Mouse (Mus musculus) limb, embryonic 11.5 days (tissue): ENCODE measurements at regions not wholly inside any gene's neighbourhood (a gene's known extent, or its start where the extent isn't known, plus 50 kb on each side); places are given as distances from the start of the nearest gene placed in this dataset.

ENCODE experiments used
- ATAC-seq: fragments of 200-750 bp; cut with Nextera tagmentation; 2 replicates; pipeline ENCODE4 v1.8.0; 2017; ENCODE audit warnings: low read depth; ENCODE audit not compliant: insufficient number of reproducible peaks, low FRiP score, low TSS enrichment
- DNase-seq: peaks from one replicate; pipeline ENCODE4 v3.0.0-alpha.2; 2015; ENCODE audit warnings: low spot score
- H3K27ac ChIP-seq: fragments of 300-500 bp; sonication (generic); replicated peaks from 2 replicates; pipeline ENCODE4 v1.5.1; 2014; ENCODE audit warnings: low read depth, mild to moderate bottlenecking, low read length
- H3K27me3 ChIP-seq: fragments of 300-500 bp; sonication (generic); 2 replicates; pipeline ENCODE4 v1.6.1; 2014; ENCODE audit warnings: mild to moderate bottlenecking, low read length, mixed read lengths; ENCODE audit not compliant: control insufficient read depth, insufficient read depth
- H3K36me3 ChIP-seq: fragments of 300-500 bp; sonication (generic); 2 replicates; pipeline ENCODE4 v1.6.1; 2014; ENCODE audit warnings: mild to moderate bottlenecking, low read length, moderate library complexity, mixed read lengths; ENCODE audit not compliant: control insufficient read depth, insufficient read depth
- H3K4me1 ChIP-seq: fragments of 300-500 bp; sonication (generic); 2 replicates; pipeline ENCODE4 v1.6.1; 2014; ENCODE audit warnings: low read length, mixed read lengths; ENCODE audit not compliant: control insufficient read depth, insufficient read depth
- H3K4me2 ChIP-seq: fragments of 300-500 bp; sonication (generic); 2 replicates; pipeline ENCODE4 v1.6.1; 2014; ENCODE audit warnings: low read depth, mild to moderate bottlenecking, moderate library complexity; ENCODE audit not compliant: severe bottlenecking
- H3K4me3 ChIP-seq: fragments of 300-500 bp; sonication (generic); 2 replicates; pipeline ENCODE4 v1.5.1; 2014; ENCODE audit warnings: low read depth, low read length
- H3K9ac ChIP-seq: fragments of 300-500 bp; sonication (generic); 2 replicates; pipeline ENCODE4 v1.6.1; 2014; ENCODE audit warnings: mild to moderate bottlenecking, low read length
- H3K9me3 ChIP-seq: fragments of 300-500 bp; sonication (generic); 2 replicates; pipeline ENCODE4 v1.6.1; 2016; ENCODE audit warnings: low read length; ENCODE audit not compliant: control insufficient read depth
- WGBS: fragments of 180-500 bp; shearing (Covaris S2); extraction: QIAGEN DNeasy Blood & Tissue Kit; methylation state at CpG from one replicate; pipeline ENCODE4 v1.1.7; 2014; 5-methylcytosine and 5-hydroxymethylcytosine counted together

DNA sequence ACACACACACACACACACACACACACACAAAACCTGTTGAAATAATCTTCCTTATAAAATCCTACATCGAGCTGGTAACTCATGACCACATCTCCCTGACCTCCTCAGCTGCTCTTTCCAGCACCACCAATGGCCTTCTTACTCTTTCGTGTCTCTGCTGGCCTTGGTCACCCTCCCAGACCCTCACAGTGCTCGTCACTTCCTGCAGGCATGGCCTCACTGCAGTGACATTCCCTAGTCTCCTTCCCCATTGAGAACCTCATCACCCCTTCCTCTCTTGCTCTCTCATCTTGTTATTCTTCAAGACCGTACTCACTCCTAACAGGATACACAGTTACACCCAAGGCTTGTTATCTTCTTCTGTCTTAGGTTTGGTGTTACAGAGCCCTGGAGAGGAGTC is 126.0 kb downstream of the Slc38a4 start:
- Histone ChIP-seq H3K36me3 (no peaks in the 10 kb centered on the region), H3K4me1 (no peaks in the 10 kb centered on the region), H3K4me2 (no peak overlapping the region), H3K9me3 (no peaks in the 10 kb centered on the region), H3K27ac (no peak overlapping the region), H3K27me3 (no peaks in the 10 kb centered on the region), H3K9ac (no peak overlapping the region), H3K4me3 (no peak overlapping the region)
- no peak for DNase-seq
- WGBS, result 80% methylated on average over 4 of the region's 4 CpGs
- no peak for ATAC-seq

DNA sequence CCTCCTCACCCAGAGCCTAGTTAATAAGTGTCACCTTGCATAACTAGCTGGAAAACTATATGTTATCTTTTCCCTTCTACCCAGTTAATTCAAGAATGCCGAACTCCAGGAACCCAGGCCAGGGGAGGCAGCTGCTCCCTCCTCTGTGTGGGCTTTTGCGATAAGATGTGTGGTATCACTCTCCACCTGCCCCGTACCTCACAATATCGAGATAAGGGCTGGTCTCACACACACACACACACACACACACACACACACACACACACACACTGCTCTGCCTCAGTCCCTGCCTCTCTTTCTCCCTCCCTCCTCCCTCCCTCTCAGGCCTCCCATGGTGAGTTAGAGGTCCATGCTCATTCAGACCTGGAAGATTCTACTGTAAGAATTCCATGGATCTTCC is 127.1 kb downstream of the Slc38a4 start:
- Histone ChIP-seq H3K4me3 (no peak overlapping the region), H3K9me3 (no peaks in the 10 kb centered on the region), H3K36me3 (no peaks in the 10 kb centered on the region), H3K27ac (no peak overlapping the region), H3K9ac (no peak overlapping the region), H3K4me1 (no peaks in the 10 kb centered on the region), H3K27me3 (no peaks in the 10 kb centered on the region), H3K4me2 (no peak overlapping the region)
- 85% methylated on average over 4 of the region's 4 CpGs for WGBS
- DNase-seq, result no peak
- ATAC-seq, result no peak

DNA sequence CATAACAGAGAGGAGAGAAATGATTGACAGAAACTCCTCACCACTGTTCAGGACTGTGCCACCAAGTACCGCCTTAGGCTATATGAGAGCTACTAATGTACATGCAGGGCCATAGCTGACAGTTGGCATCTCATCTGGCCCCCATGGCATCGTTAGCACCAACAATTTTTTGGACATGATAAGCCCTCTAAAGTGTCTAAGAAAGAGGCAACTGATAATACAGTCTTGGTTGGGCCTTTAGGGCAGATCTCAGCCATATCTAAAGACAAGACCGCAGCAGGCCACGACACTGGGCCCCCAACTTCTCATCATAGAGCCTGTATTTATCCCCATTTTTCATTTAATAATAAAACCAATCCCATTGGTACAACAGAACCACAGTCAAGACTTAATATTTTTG is 128.1 kb downstream of the Slc38a4 start:
- DNase-seq, result no peak
- Histone ChIP-seq H3K4me2 (no peak overlapping the region), H3K27ac (no peak overlapping the region), H3K4me1 (no peaks in the 10 kb centered on the region), H3K4me3 (no peak overlapping the region), H3K9me3 (no peaks in the 10 kb centered on the region), H3K27me3 (no peaks in the 10 kb centered on the region), H3K9ac (no peak overlapping the region), H3K36me3 (no peaks in the 10 kb centered on the region)
- ATAC-seq, result no peak
- WGBS, result 91% methylated on average over 4 of the region's 4 CpGs

DNA sequence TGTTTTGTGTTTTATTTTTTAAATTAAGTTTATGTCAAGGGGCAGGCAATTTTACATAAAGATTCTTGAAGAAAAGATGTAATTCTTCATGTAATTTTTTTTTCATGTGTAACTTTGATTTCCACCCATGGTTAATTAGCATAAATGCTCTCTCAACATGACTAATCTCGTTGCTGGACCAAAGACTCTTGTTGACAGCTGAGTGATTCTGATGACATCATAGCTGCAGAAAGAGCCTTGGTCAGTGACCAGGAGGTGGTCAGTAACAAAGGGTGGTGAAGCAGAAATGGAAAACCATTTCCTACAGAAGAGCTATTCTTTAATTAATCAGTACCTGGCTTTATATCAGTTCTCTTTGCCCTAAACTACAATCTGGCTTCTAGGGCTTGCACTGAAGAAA is 129.1 kb downstream of the Slc38a4 start:
- H3K9me3 ChIP-seq, result no peaks in the 10 kb centered on the region
- H3K4me1 ChIP-seq, result no peaks in the 10 kb centered on the region
- H3K9ac ChIP-seq, result no peak overlapping the region
- no peak for DNase-seq
- no peak overlapping the region for H3K4me2 ChIP-seq
- H3K27me3 ChIP-seq, result no peaks in the 10 kb centered on the region
- no peak overlapping the region for H3K4me3 ChIP-seq
- ATAC-seq, result no peak
- WGBS, result 69% methylated on average over 1 of the region's 1 CpGs
- H3K36me3 ChIP-seq, result no peaks in the 10 kb centered on the region
- H3K27ac ChIP-seq, result no peak overlapping the region

DNA sequence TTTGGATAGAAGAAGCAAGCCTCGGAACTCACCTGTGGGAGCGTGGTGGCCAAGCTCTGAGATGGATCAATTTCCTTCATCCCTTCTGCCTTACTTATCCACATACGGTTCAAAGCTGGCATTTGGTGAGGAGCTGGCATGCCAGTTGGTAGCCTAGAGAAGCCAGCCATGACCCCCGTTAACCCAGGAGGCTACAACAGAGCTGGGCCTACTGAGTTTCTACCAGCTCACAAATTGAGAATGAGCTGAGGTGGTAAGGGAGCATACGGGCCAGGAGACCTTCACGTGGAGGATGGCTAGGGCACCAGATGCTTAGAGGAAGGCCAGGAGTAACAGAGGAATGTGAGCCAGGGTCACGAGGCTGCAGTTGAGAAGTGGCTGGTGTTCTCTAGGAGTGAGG is 139.2 kb downstream of the Slc38a4 start:
- no peak overlapping the region for H3K4me2 ChIP-seq
- no peaks in the 10 kb centered on the region for H3K4me1 ChIP-seq
- H3K9ac ChIP-seq, result no peak overlapping the region
- H3K27ac ChIP-seq, result no peak overlapping the region
- WGBS, result 86% methylated on average over 7 of the region's 7 CpGs
- H3K36me3 ChIP-seq, result no peaks in the 10 kb centered on the region
- H3K4me3 ChIP-seq, result no peak overlapping the region
- no peaks in the 10 kb centered on the region for H3K27me3 ChIP-seq
- ATAC-seq (no peak), DNase-seq (no peak)
- no peaks in the 10 kb centered on the region for H3K9me3 ChIP-seq

DNA sequence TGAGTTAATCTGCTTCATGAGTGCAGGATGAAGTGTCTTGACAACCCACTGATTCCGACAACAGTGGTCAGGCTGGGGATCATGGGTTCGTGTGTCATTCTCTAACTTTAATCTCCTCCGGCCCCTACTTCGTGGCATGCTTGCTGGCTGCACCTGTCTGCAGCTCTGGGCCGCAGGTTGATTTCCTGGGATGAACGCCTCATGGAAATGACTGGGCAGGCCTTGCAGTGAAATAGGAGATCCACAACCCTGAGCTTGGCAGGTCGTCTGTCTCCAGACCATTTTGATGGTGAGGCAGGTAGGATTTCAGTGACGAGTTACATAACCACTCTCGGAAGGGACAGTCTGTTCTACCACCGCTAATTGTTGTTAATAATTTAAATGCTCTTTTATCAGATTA is 140.2 kb downstream of the Slc38a4 start:
- no peak for ATAC-seq
- H3K4me3 ChIP-seq, result no peak overlapping the region
- 79% methylated on average over 10 of the region's 10 CpGs for WGBS

DNA sequence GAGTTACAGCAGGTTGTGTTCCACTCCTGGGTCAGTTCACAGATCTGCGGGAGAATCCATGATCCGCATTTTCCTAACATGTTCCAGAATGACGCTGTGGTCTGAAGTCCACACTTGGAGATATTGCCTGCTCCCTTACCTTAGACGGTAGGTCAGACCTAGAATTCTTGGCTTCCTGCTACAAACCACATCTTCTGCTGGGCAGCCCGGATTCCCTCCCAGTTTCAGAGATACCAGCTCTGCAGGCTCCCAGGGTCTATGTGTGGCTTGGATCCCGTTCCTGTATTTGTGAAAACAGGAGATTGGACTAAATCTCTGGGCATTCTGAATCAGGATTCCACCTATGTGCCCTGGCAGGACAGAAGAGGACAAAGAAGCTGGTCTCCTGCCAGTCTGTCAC is 140.8 kb downstream of the Slc38a4 start:
- no peaks in the 10 kb centered on the region for H3K27me3 ChIP-seq
- ATAC-seq (no peak), DNase-seq (no peak)
- H3K4me2 ChIP-seq, result no peak overlapping the region
- H3K4me1 ChIP-seq, result no peaks in the 10 kb centered on the region
- no peak overlapping the region for H3K27ac ChIP-seq
- H3K4me3 ChIP-seq, result no peak overlapping the region
- no peaks in the 10 kb centered on the region for H3K9me3 ChIP-seq
- H3K36me3 ChIP-seq, result no peaks in the 10 kb centered on the region
- WGBS, result 88% methylated on average over 6 of the region's 6 CpGs
- no peak overlapping the region for H3K9ac ChIP-seq

More for the DNA sequence above, 140.2 kb downstream of the Slc38a4 start:
- no peak overlapping the region for H3K9ac ChIP-seq
- no peaks in the 10 kb centered on the region for H3K4me1 ChIP-seq
- H3K27ac ChIP-seq, result no peak overlapping the region
- no peaks in the 10 kb centered on the region for H3K9me3 ChIP-seq
- no peak for DNase-seq
- no peaks in the 10 kb centered on the region for H3K27me3 ChIP-seq
- no peaks in the 10 kb centered on the region for H3K36me3 ChIP-seq
- no peak overlapping the region for H3K4me2 ChIP-seq

DNA sequence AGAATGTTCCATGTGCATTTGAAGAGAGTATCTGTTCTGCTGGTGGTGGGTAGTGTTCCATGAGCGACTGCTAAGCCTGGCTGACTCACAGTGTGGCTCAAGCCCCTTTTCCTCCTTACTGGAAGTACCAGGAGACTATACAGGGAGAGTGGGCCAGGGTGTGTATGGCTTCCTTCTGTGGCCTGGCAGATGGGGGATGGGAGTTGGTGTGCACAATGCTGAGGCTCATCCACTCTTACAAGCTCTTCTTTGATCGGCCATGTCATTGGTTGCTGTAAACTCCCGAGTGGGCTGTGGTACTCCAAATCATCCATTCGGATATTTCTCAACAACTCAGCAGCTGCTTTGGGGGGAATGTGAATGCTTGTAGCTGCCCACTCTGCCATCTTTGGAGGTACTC is 150.2 kb downstream of the Slc38a4 start:
- Histone ChIP-seq H3K27ac (no peak overlapping the region), H3K36me3 (no peaks in the 10 kb centered on the region), H3K4me2 (no peak overlapping the region), H3K4me3 (no peak overlapping the region), H3K27me3 (no peaks in the 10 kb centered on the region), H3K9ac (no peak overlapping the region), H3K9me3 (no peaks in the 10 kb centered on the region; the same call in 1 of the 2 replicates), H3K4me1 (peaks cover 5% of the 10 kb centered on the region; the same call in 1 of the 2 replicates)
- no peak for ATAC-seq
- DNase-seq, result no peak
- WGBS, result 92% methylated on average over 4 of the region's 4 CpGs

DNA sequence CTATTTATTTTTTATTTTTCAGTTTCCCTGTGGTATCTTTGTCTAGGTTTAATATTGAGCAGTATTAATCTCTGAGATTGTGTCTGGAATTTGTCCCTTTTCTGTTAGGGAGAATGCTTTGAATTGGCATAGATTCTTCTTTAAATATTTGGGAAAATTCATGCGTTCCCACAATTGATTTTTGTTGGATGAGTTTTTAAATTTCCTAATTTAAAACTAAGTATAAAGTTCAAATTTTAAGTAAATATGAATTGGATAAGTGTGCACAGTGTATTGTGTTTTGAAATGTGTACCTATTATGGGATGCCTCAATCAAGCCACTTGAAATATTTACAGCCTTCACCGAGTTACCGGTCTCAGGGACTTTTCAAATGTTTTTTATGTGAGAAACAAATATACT is 152.3 kb downstream of the Slc38a4 start:
- WGBS, result 93% methylated on average over 3 of the region's 3 CpGs
- Histone ChIP-seq H3K9me3 (no peaks in the 10 kb centered on the region; the same call in 1 of the 2 replicates), H3K4me2 (no peak overlapping the region), H3K4me3 (no peak overlapping the region), H3K27me3 (no peaks in the 10 kb centered on the region), H3K4me1 (peaks cover 3% of the 10 kb centered on the region; the same call in 1 of the 2 replicates), H3K36me3 (no peaks in the 10 kb centered on the region), H3K9ac (no peak overlapping the region), H3K27ac (no peak overlapping the region)
- no peak for DNase-seq
- ATAC-seq, result no peak
